Mouse (Mus musculus) olfactory bulb, adult 2 months (tissue): ENCODE results near the gene Vwa3a.

Source experiments
- CTCF ChIP-seq: fragments of 200-500 bp; IDR thresholded peaks from 2 replicates; pipeline ENCODE4 v1.5.1; 2012; ENCODE audit warnings: low read depth, mild to moderate bottlenecking, low read length, moderate library complexity; ENCODE audit not compliant: insufficient read depth
- POLR2A ChIP-seq: fragments of 200-500 bp; IDR thresholded peaks from 2 replicates; pipeline ENCODE4 v1.6.1; 2012; ENCODE audit warnings: mild to moderate bottlenecking, low read depth, low read length, moderate library complexity; ENCODE audit not compliant: insufficient read depth

DNA sequence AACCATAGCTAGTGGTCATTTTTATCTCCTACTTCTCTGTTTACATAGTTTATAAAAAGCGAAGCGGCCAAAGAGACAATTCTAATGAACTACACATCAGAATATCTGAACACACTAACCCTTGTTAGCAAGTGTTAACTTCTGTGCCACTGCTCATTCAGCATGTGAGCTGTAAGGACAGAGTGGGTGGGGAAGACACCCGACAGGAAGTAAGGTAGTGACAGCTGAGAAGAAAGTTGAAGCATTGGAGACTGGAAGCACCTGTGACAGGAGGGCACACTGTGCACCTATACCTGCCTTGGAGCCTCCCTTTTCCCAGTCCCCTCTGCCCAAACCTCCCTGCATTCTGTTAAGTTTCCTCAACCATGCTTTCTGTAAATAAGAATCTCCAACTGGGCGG is 17.1 kb upstream of the Vwa3a start:
- TF ChIP-seq POLR2A (no peak), CTCF (no peak)
